Mouse (Mus musculus) limb, embryonic 11.5 days (tissue): ENCODE data around the gene Trim26. TPM values are rescaled to one million over a fixed set of nuclear protein-coding genes. Genes with fewer than 3 reads are reported as not detected.
"Not testable (repeated sequence)": the region's sequence is repeated elsewhere in the genome, so short reads cannot be mapped to it uniquely, and the experiment has no call there.

Source experiments
- ATAC-seq: fragments of 200-750 bp; cut with Nextera tagmentation; 2 replicates; pipeline ENCODE4 v1.8.0; 2017; ENCODE audit warnings: low read depth; ENCODE audit not compliant: insufficient number of reproducible peaks, low FRiP score, low TSS enrichment
- DNase-seq: peaks from one replicate; pipeline ENCODE4 v3.0.0-alpha.2; 2015; ENCODE audit warnings: low spot score
- H3K27ac ChIP-seq: fragments of 300-500 bp; sonication (generic); replicated peaks from 2 replicates; pipeline ENCODE4 v1.5.1; 2014; ENCODE audit warnings: low read depth, mild to moderate bottlenecking, low read length
- H3K27me3 ChIP-seq: fragments of 300-500 bp; sonication (generic); 2 replicates; pipeline ENCODE4 v1.6.1; 2014; ENCODE audit warnings: mild to moderate bottlenecking, low read length, mixed read lengths; ENCODE audit not compliant: control insufficient read depth, insufficient read depth
- H3K36me3 ChIP-seq: fragments of 300-500 bp; sonication (generic); 2 replicates; pipeline ENCODE4 v1.6.1; 2014; ENCODE audit warnings: mild to moderate bottlenecking, low read length, moderate library complexity, mixed read lengths; ENCODE audit not compliant: control insufficient read depth, insufficient read depth
- H3K4me1 ChIP-seq: fragments of 300-500 bp; sonication (generic); 2 replicates; pipeline ENCODE4 v1.6.1; 2014; ENCODE audit warnings: low read length, mixed read lengths; ENCODE audit not compliant: control insufficient read depth, insufficient read depth
- H3K4me2 ChIP-seq: fragments of 300-500 bp; sonication (generic); 2 replicates; pipeline ENCODE4 v1.6.1; 2014; ENCODE audit warnings: low read depth, mild to moderate bottlenecking, moderate library complexity; ENCODE audit not compliant: severe bottlenecking
- H3K4me3 ChIP-seq: fragments of 300-500 bp; sonication (generic); 2 replicates; pipeline ENCODE4 v1.5.1; 2014; ENCODE audit warnings: low read depth, low read length
- H3K9ac ChIP-seq: fragments of 300-500 bp; sonication (generic); 2 replicates; pipeline ENCODE4 v1.6.1; 2014; ENCODE audit warnings: mild to moderate bottlenecking, low read length
- H3K9me3 ChIP-seq: fragments of 300-500 bp; sonication (generic); 2 replicates; pipeline ENCODE4 v1.6.1; 2016; ENCODE audit warnings: low read length; ENCODE audit not compliant: control insufficient read depth
- WGBS: fragments of 180-500 bp; shearing (Covaris S2); extraction: QIAGEN DNeasy Blood & Tissue Kit; methylation state at CpG from one replicate; pipeline ENCODE4 v1.1.7; 2014; 5-methylcytosine and 5-hydroxymethylcytosine counted together
- polyA plus RNA-seq: library from polyadenylated mRNA; unstranded; fragments of >200 nt; fragmentation: Nextera tagmentation; extraction: Ambion mirVana; gene quantifications from 2 replicates; pipeline ENCODE4 v1.2.1, GENCODE M21; 2014

Gene Trim26
- 33.5 and 40.6 TPM in 2 replicates for polyA plus RNA-seq

GRCm38 (mm10) chr17:36836874-36837647, at the start of gene Trim26:
Gene Trim26, plus strand, starts transcription at chr17:36837134.
- H3K36me3 ChIP-seq, result no peaks in the 10 kb centered on the region

GRCm38 (mm10) chr17:36788351-36788750, 48.6 kb upstream of the Trim26 start:
- 83% methylated on average over 2 of the region's 2 CpGs for WGBS
- H3K4me3 ChIP-seq, result no peak overlapping the region

More at GRCm38 (mm10) chr17:36836874-36837647, at the start of gene Trim26:
- Histone ChIP-seq H3K27me3 (no peaks in the 10 kb centered on the region), H3K4me1 (0 out of 2 replicates have a peak, but pooled peaks cover 3% of the 10 kb centered on the region), H3K9ac (peak within 1 kb of the TSS; percentile 85), H3K4me2 (peak within 1 kb of the TSS; percentile 54), H3K9me3 (no peaks in the 10 kb centered on the region), H3K27ac (peak within 1 kb of the TSS; percentile 91), H3K4me3 (peak within 1 kb of the TSS; percentile 64)
- peak; percentile 97 for DNase-seq
- ATAC-seq, result peak; percentile 98
- whole genome bisulfite sequencing, result under 1% methylated on average over 57 of the region's 58 CpGs

GRCm38 (mm10) chr17:36788801-36789200, 48.1 kb upstream of the Trim26 start:
- not testable (repeated sequence) for H3K27ac ChIP-seq, H3K9me3 ChIP-seq, H3K4me2 ChIP-seq, H3K4me3 ChIP-seq, ATAC-seq, H3K4me1 ChIP-seq, H3K36me3 ChIP-seq, H3K27me3 ChIP-seq, H3K9ac ChIP-seq
- DNase-seq, result peak; percentile 73

More at GRCm38 (mm10) chr17:36788351-36788750, 48.6 kb upstream of the Trim26 start:
- no peaks in the 10 kb centered on the region for H3K36me3 ChIP-seq
- H3K4me1 ChIP-seq, result no peaks in the 10 kb centered on the region
- no peak overlapping the region for H3K4me2 ChIP-seq
- DNase-seq (no peak), ATAC-seq (no peak)
- no peak overlapping the region for H3K9ac ChIP-seq
- no peaks in the 10 kb centered on the region for H3K27me3 ChIP-seq
- H3K9me3 ChIP-seq, result no peaks in the 10 kb centered on the region
- no peak overlapping the region for H3K27ac ChIP-seq

GRCm38 (mm10) chr17:36799493-36799892, 37.4 kb upstream of the Trim26 start:
- H3K27me3 ChIP-seq, result no peaks in the 10 kb centered on the region
- no peak for DNase-seq
- no peak for ATAC-seq
- no peak overlapping the region for H3K9ac ChIP-seq
- H3K4me3 ChIP-seq, result no peak overlapping the region
- WGBS, result 91% methylated on average over 10 of the region's 10 CpGs
- no peaks in the 10 kb centered on the region for H3K36me3 ChIP-seq
- H3K4me2 ChIP-seq, result no peak overlapping the region
- H3K27ac ChIP-seq, result no peak overlapping the region
- no peaks in the 10 kb centered on the region for H3K9me3 ChIP-seq
- H3K4me1 ChIP-seq, result no peaks in the 10 kb centered on the region

GRCm38 (mm10) chr17:36799921-36800462, 36.9 kb upstream of the Trim26 start:
- not testable (repeated sequence) for ATAC-seq, H3K4me1 ChIP-seq, H3K9ac ChIP-seq, H3K4me2 ChIP-seq, H3K9me3 ChIP-seq, H3K4me3 ChIP-seq, H3K36me3 ChIP-seq, DNase-seq, H3K27ac ChIP-seq, H3K27me3 ChIP-seq
- 72% methylated on average over 4 of the region's 4 CpGs for WGBS

- Histone ChIP-seq H3K27me3 (no peaks in the 10 kb centered on the region), H3K4me2 (no peak within 1 kb of the TSS), H3K9me3 (no peaks in the 10 kb centered on the region), H3K4me1 (no peaks in the 10 kb centered on the region), H3K4me3 (no peak within 1 kb of the TSS), H3K27ac (no peak within 1 kb of the TSS), H3K36me3 (no peaks in the 10 kb centered on the region), H3K9ac (no peak within 1 kb of the TSS)
- ATAC-seq (no peak), DNase-seq (no peak)
Observed at GRCm38 (mm10) chr17:36811871-36812270, 25.1 kb upstream of the Trim26 start, which contains the start of gene H2-M10.6. Gene H2-M10.6, plus strand, starts transcription at chr17:36812171.

- Histone ChIP-seq H3K4me2 (no peak overlapping the region), H3K4me1 (no peaks in the 10 kb centered on the region), H3K4me3 (no peak overlapping the region), H3K27ac (no peak overlapping the region), H3K27me3 (no peaks in the 10 kb centered on the region), H3K9ac (no peak overlapping the region), H3K9me3 (no peaks in the 10 kb centered on the region), H3K36me3 (no peaks in the 10 kb centered on the region)
- no peak for ATAC-seq
- peak; percentile 67 for DNase-seq
Observed at GRCm38 (mm10) chr17:36824005-36824404, 12.9 kb upstream of the Trim26 start.

- H3K4me3 ChIP-seq, result no peak overlapping the region
- ATAC-seq, result no peak
- H3K9ac ChIP-seq, result no peak overlapping the region
- DNase-seq, result no peak
- WGBS, result 22% methylated on average over 4 of the region's 4 CpGs
- H3K27me3 ChIP-seq, result no peaks in the 10 kb centered on the region
- no peaks in the 10 kb centered on the region for H3K36me3 ChIP-seq
- no peaks in the 10 kb centered on the region for H3K9me3 ChIP-seq
- no peak overlapping the region for H3K27ac ChIP-seq
- H3K4me2 ChIP-seq, result no peak overlapping the region
- H3K4me1 ChIP-seq, result no peaks in the 10 kb centered on the region
Observed at GRCm38 (mm10) chr17:36825525-36825924, 11.4 kb upstream of the Trim26 start.
